Mouse (Mus musculus) E14TG2a.4 (cell line): ENCODE measurements around the gene Mboat1.

ENCODE experiments used
- H3K27me3 ChIP-seq: 2 replicates; pipeline ENCODE4 v1.6.1; 2014; ENCODE audit warnings: low read length, control low read depth; ENCODE audit not compliant: insufficient read depth
- H3K36me3 ChIP-seq: 2 replicates; pipeline ENCODE4 v1.6.1; 2014; ENCODE audit warnings: low read length, control low read depth; ENCODE audit not compliant: insufficient read depth
- H3K4me1 ChIP-seq: replicated peaks from 2 replicates; pipeline ENCODE4 v1.6.1; 2014; ENCODE audit warnings: low read depth, low read length, control low read depth
- H3K4me3 ChIP-seq: replicated peaks from 2 replicates; pipeline ENCODE4 v1.5.1; 2014; ENCODE audit warnings: mild to moderate bottlenecking, low read length
- H3K9me3 ChIP-seq: 2 replicates; pipeline ENCODE4 v1.6.1; 2014; ENCODE audit warnings: low read length, control low read depth
- CTCF ChIP-seq: conservative IDR thresholded peaks from 2 replicates; pipeline ENCODE4 v1.5.1; 2014; ENCODE audit warnings: low read length
- NANOG ChIP-seq: IDR thresholded peaks from 2 replicates; pipeline ENCODE4 v1.6.1; 2014; ENCODE audit warnings: borderline replicate concordance, low read length, mixed read lengths
- POU5F1 ChIP-seq: IDR thresholded peaks from 2 replicates; pipeline ENCODE4 v1.6.1; 2014; ENCODE audit warnings: low read length, borderline replicate concordance

The Mboat1 gene

GRCm38 (mm10) chr13:30251431-30251830 is 115.1 kb downstream of the Mboat1 start:
- H3K4me1 ChIP-seq: peaks cover 4% of the 10 kb centered on the region
- no peaks in the 10 kb centered on the region for H3K36me3 ChIP-seq
- H3K4me3 ChIP-seq: no peak overlapping the region
- H3K9me3 ChIP-seq: no peaks in the 10 kb centered on the region
- no peaks in the 10 kb centered on the region for H3K27me3 ChIP-seq
- TF ChIP-seq POU5F1 (no peak), CTCF (no peak), NANOG (no peak)

- Histone ChIP-seq H3K9me3 (no peaks in the 10 kb centered on the region), H3K27me3 (no peaks in the 10 kb centered on the region), H3K4me3 (no peak overlapping the region), H3K36me3 (no peaks in the 10 kb centered on the region), H3K4me1 (peaks cover 4% of the 10 kb centered on the region)
- TF ChIP-seq NANOG: no peak
- no peak for TF ChIP-seq POU5F1
- no peak for TF ChIP-seq CTCF
These were observed 116.4 kb downstream of the Mboat1 start for GRCm38 (mm10) chr13:30252692-30253091.

GRCm38 (mm10) chr13:30253636-30254264 is 117.5 kb downstream of the Mboat1 start:
- no peak overlapping the region for H3K4me3 ChIP-seq
- no peaks in the 10 kb centered on the region for H3K36me3 ChIP-seq
- no peaks in the 10 kb centered on the region for H3K27me3 ChIP-seq
- TF ChIP-seq NANOG (no peak), CTCF (no peak), POU5F1 (no peak)
- no peaks in the 10 kb centered on the region for H3K9me3 ChIP-seq
- H3K4me1 ChIP-seq: peaks cover 8% of the 10 kb centered on the region

DNA sequence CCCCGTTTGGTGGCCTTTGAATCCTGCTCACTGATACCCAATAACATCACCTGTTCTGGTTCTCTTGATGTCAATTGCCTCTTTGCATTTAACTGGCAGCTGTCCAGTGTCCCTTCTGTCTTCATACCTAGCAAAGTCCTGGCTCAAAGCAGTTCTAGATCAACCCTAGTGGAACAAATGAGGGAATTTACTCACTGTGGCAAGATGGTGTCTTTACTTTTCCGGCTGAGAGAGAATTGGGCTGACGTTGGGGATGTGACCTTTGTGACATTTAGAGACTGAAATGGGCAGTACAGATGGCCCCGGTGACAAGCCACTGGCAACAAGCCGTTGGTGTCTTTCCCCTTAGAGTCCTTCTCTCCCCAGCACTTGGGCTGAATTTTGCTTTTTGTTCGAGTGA is 118.1 kb downstream of the Mboat1 start:
- TF ChIP-seq CTCF: no peak
- no peak for TF ChIP-seq POU5F1
- TF ChIP-seq NANOG: no peak
- Histone ChIP-seq H3K36me3 (no peaks in the 10 kb centered on the region), H3K4me3 (no peak overlapping the region), H3K27me3 (no peaks in the 10 kb centered on the region), H3K9me3 (no peaks in the 10 kb centered on the region), H3K4me1 (peaks cover 12% of the 10 kb centered on the region)

GRCm38 (mm10) chr13:30258802-30259201 is 122.5 kb downstream of the Mboat1 start:
- TF ChIP-seq CTCF (no peak), POU5F1 (no peak), NANOG (no peak)
- no peaks in the 10 kb centered on the region for H3K9me3 ChIP-seq
- peaks cover 16% of the 10 kb centered on the region for H3K4me1 ChIP-seq
- H3K4me3 ChIP-seq: no peak overlapping the region; the same call in 1 of the 2 replicates
- no peaks in the 10 kb centered on the region for H3K36me3 ChIP-seq
- peaks cover 4% of the 10 kb centered on the region for H3K27me3 ChIP-seq

GRCm38 (mm10) chr13:30259326-30259725 is 123.0 kb downstream of the Mboat1 start:
- H3K4me1 ChIP-seq: peaks cover 12% of the 10 kb centered on the region
- no peak overlapping the region for H3K4me3 ChIP-seq
- peaks cover 4% of the 10 kb centered on the region for H3K27me3 ChIP-seq

GRCm38 (mm10) chr13:30259912-30260560 is 123.7 kb downstream of the Mboat1 start:
- TF ChIP-seq CTCF: peak; percentile 95
- TF ChIP-seq POU5F1: no peak
- 0 out of 2 replicates have a peak, but pooled peaks have one; percentile 16 for TF ChIP-seq NANOG
- H3K36me3 ChIP-seq: no peaks in the 10 kb centered on the region
- H3K4me3 ChIP-seq: no peak overlapping the region
- H3K9me3 ChIP-seq: no peaks in the 10 kb centered on the region
- peaks cover 12% of the 10 kb centered on the region for H3K4me1 ChIP-seq
- peaks cover 4% of the 10 kb centered on the region for H3K27me3 ChIP-seq

More at GRCm38 (mm10) chr13:30259326-30259725, 123.0 kb downstream of the Mboat1 start:
- H3K36me3 ChIP-seq: no peaks in the 10 kb centered on the region
- no peak for TF ChIP-seq CTCF
- no peak for TF ChIP-seq NANOG
- TF ChIP-seq POU5F1: no peak
- H3K9me3 ChIP-seq: no peaks in the 10 kb centered on the region

DNA sequence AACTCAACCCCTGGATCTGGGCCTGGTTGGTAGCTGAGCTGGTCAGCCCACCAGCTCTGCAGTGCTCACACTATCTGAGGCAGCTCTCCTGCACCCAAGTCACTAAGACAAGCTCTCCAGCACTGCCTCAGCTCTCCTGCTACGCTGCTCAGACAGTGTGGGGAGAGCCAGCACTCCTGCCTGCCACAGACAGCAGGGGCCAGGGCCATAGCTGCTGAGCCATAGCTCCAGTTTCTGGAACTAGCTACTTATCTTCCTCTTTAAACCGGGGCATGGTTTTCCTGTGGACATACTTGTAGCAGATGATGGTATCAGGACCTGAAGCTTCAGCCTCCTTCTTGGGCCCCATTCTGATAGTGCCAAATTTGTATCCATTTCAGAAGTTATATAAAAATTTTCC is 127.4 kb downstream of the Mboat1 start:
- TF ChIP-seq CTCF: no peak
- TF ChIP-seq NANOG: no peak
- TF ChIP-seq POU5F1: no peak
- H3K27me3 ChIP-seq: peaks cover 4% of the 10 kb centered on the region
- H3K36me3 ChIP-seq: no peaks in the 10 kb centered on the region
- H3K9me3 ChIP-seq: no peaks in the 10 kb centered on the region
- H3K4me3 ChIP-seq: no peak overlapping the region
- peaks cover 13% of the 10 kb centered on the region for H3K4me1 ChIP-seq

DNA sequence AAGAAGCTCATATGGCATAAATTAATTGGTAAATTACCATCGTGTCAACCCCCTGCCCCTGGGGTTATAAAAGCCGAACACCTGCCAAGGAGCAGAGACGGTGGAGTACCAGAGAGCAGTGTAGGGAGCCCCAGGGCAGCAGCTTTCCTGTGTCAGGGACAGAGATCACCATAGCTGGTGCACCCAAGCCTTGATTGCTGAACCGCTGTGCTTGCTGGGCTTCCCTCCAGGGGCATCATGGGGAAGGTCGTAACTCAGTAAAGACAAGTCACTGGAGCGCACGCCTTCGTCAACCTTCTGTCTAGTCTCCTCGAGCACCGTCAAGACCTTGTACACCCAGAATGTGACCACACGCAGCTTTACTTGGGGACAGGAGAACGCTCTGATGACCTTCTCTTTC is 128.0 kb downstream of the Mboat1 start:
- Histone ChIP-seq H3K27me3 (peaks cover 4% of the 10 kb centered on the region), H3K4me3 (no peak overlapping the region), H3K4me1 (0 out of 2 replicates have a peak, but pooled peaks cover 8% of the 10 kb centered on the region), H3K36me3 (no peaks in the 10 kb centered on the region), H3K9me3 (peaks cover 3% of the 10 kb centered on the region)
- TF ChIP-seq NANOG: no peak
- TF ChIP-seq POU5F1: no peak
- no peak for TF ChIP-seq CTCF
